Mouse (Mus musculus) thymus, postnatal 14 days (tissue): ENCODE data around the gene Opcml.

Experiments
- DNase-seq: peaks from one replicate; pipeline ENCODE4 v3.0.0; 2021

Opcml gene

GRCm38 (mm10) chr9:27871624-27872023 is 81.0 kb downstream of the Opcml start:
- DNase-seq, result no peak

DNA sequence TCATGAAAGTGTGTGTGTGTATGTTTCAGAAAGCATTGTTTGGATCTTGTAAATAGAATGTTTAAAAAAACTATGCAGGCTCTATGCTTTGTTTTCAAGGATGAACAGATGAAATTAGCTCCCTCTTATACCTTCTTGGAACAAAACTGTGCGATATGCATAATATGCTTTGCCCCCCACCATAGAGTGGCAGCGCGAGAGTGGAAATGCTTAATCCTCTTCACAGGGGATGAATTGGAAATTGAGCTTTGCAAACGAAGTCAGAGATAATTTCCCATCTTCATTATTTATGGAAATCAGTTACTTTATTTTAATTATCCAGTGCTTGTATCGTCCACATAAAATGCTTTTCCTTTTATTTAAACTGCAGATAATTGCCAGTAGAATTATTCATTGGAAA is 99.1 kb downstream of the Opcml start:
- DNase-seq, result no peak

DNA sequence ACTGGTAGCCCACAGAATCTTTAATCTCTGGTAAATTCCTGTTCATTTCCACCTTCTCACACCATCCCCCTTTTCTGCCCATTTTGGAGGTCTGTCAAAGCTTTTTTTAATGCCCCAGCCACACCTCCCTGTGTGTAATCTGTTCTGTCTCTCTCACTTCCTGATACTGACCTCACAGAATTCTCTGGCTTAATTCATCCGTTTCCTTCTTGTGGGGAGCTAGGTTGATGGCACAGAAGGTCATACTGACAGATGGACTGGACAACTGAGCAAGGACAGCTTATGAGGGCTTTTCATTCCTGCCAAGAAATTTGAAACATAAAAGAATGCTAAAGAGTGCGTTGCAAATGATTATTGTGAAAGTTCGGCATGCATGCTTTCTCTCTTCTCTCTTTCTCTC is 126.7 kb downstream of the Opcml start:
- DNase-seq, result no peak

GRCm38 (mm10) chr9:27923495-27923894 is 132.9 kb downstream of the Opcml start:
- DNase-seq, result no peak

- DNase-seq, result no peak
Measured at GRCm38 (mm10) chr9:27923945-27924825, 133.6 kb downstream of the Opcml start.

DNA sequence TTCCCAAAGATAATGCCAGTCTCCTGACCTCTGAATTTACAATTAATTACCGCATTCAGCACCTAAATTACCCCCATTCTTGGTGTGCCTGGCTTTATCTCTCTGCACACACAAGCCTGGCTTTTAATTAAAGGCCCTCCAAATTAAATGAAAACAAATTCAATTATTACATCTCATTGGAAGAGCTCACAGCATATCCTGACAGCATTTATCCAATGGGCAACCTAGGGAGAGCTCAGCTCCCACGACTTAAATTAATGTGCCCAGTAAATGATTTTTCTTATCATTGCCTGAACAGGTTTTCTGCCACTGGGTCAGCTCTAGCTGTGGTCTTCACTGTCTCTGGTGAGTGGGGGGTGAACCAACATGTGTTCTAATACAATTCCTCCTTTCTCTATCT is 135.1 kb downstream of the Opcml start:
- DNase-seq, result no peak

DNA sequence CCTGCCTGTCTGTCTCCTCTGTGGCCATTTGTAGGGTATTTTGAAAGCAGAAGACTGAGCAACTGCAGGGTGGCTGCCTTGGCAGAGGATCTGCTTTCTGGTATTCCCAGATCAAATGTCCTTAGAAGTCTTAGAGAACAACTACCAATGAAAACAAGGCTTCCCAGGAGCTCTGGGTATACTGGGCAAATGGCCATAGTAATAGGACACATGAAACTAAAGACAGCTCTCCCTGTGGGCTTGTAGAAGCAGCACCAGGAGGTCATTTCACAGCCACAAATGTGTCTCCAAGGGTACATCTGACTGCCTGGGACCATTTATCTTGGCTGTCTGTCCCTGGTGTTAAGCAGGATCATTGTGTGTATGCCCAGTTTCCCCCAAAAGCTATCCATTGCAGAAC is 146.7 kb downstream of the Opcml start:
- DNase-seq, result no peak

DNA sequence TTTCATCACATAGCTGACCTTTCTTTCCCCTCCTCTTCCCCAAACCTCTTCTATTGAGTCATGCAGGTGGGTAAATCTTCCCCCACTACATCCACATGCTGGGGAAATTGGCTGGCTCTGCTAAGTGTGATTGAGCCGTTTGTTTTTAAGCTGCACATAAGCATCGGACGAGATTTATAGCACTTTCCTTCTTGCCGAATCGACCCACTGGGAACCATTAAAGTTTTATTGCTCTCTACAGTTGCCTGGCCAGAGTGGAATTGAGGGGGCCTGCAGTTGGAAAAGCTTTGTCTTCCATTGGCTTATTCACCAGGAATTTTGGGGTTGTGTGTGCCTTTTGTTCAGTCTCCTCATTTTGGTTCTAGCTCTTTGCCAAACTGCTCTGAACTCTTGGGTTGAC is 147.1 kb downstream of the Opcml start:
- no peak for DNase-seq

DNA sequence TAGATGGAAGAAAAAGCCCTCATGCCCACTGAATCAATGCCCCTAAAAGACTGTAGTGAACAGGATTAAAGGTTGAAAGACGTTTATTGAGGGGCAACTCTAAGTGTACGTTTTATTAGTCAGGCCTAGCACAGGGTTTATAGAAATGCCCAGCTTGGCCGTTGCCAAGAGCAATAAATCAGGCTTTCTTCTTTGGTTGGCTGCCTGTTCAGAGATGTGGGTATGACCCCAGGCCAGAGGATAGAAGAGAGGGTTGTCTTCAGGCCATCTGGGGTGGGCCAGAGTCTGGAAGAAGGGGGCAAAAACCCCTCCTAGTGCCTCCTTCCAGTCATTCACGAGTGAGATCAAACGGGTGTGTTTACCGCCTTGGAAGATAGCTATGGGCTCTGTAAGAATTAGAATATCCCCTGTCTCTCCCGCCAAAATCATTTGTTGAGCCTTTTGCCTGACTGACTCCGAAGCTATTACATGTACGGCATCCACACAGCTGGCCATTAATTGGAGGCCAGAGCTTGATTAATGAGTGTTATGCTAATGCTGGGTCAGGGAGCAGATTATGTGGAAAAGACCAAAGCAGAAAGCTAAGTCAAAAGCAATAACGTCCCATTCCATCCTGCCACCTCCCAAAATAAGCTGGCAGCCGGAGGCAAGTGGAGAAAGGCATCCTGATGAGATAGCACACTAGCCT is 154.9 kb downstream of the Opcml start:
- DNase-seq, result no peak

DNA sequence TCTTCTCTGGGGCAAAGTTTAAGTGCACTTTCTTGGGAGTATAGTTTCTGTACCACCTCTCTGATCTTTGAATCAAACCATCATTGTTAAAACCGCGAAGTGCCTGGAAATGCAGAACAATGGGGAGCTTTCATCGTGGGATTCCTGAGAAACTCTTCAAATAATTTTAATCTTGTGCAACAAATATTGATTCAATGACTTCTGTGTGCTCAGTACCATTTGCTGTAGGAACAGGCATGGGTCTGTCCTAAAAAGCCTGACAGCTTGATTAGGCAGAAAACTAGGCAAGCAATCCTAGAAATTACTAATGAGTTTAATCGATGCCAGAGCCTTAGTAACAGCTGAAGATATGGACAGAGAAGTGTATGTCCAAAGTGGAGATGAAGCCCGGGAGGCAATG is 160.5 kb downstream of the Opcml start:
- DNase-seq, result no peak

GRCm38 (mm10) chr9:27961682-27962081 is 171.1 kb downstream of the Opcml start:
- DNase-seq, result no peak

GRCm38 (mm10) chr9:27963385-27963784 is 172.8 kb downstream of the Opcml start:
- DNase-seq, result no peak

- DNase-seq, result no peak
Measured at GRCm38 (mm10) chr9:27964902-27965550, 174.5 kb downstream of the Opcml start.

- DNase-seq, result no peak
Measured at GRCm38 (mm10) chr9:27968266-27968665, 177.7 kb downstream of the Opcml start.

DNA sequence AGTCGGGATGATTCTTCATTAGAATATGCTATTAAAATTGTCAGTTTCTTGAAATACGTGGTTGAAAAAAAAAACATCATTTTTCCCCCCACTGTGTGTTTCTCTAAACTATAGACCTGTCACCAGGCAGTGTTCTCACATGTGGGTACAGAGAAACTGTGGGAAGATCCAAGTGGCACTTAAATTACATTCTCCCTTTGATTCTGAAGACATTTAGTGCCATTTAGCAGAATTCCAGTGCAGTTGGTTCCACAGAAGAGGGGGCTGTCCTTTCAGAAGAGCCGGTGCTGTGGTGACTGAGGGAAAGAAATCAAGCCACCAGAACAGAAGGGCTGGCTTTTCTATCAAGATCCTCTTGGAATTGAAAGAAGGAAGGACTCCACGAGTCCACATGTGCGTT is 181.7 kb downstream of the Opcml start:
- no peak for DNase-seq

DNA sequence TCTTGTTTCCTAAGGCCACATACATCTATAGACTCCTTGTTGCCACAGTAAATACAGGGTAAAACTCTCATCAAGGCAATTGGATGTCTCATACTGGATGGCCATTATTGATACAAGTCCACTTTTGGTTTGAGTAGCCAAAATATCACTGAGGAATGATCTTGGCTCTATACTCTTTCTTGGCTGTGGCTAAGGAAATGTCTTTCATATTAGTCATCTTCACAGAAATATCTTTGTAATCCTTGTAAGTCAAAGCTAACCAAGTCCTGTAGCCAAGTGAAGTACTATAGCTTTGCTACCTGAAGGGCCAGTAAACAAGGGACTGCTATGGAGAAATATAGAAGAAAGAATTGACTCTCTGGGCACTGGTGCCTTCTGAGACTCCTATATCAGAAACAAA is 192.0 kb downstream of the Opcml start:
- no peak for DNase-seq

DNA sequence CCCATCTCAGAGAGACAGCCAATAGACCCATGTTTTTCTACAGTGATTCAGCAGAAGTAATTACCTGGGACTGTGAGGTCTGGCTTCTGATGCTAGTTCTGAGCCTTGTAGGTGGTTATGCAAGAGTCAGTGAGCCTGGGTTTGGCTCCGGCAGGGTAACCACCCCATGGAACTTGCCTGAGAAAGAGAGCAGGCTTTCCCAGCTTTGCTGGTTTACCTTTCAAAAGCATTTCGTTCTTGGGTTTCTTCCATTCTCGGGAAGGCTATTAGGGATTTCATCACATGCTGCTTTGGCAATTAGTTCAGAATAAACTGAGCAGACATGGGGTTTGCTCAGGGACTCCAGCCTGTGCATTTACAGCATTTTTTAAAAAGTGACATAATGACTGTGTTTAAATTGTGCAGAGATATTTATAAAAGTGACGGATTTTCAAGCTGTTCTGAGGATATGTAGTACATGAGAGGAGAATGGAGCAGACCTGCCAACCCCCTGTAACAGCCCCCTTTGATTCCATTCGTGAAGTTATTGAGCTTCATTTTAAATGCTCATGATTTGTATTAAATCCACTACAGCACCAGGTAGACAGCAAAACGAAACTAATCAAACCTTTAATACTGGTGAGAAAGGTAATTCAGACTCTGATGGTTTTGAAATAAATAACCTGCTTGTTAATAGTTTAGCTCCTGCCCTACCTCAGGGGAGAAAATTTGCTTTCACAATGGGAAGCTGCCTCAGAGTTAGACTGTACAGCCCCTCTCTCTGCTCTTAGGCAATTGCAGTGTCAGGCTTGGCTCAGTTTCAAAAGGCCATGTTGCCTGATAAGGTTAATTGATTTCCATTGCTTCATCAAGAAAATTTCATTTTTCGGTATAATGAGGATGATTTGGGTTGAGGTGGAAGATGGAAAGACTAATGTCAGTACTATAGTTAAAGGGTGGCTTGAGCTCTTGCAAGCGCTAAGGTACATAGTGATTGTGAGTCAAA is 196.3 kb downstream of the Opcml start:
- DNase-seq, result no peak

GRCm38 (mm10) chr9:27991611-27992010 is 201.0 kb downstream of the Opcml start:
- DNase-seq, result no peak

DNA sequence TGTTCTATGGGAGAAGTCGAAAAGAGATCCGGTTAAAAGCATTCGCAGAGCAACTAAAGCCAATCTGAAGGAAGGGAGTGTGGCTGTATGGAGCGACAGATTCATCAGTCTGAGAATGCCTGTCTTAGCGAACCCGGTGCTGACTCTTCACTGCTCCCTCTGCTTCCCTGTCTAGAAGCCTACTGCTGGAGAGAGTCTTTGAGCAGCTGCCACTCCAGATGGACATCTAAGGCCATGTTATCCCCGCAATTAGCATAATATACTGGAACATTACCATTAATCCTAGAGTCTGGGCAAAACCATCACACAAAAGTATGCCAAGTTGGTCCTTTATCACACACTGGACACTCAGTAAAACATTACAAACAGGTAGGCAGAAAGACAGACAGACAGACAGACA is 206.0 kb downstream of the Opcml start:
- DNase-seq, result no peak

- DNase-seq, result no peak
Measured at GRCm38 (mm10) chr9:27998767-27999166, 208.2 kb downstream of the Opcml start.

- no peak for DNase-seq
Measured at GRCm38 (mm10) chr9:28003131-28003530, 212.6 kb downstream of the Opcml start.

DNA sequence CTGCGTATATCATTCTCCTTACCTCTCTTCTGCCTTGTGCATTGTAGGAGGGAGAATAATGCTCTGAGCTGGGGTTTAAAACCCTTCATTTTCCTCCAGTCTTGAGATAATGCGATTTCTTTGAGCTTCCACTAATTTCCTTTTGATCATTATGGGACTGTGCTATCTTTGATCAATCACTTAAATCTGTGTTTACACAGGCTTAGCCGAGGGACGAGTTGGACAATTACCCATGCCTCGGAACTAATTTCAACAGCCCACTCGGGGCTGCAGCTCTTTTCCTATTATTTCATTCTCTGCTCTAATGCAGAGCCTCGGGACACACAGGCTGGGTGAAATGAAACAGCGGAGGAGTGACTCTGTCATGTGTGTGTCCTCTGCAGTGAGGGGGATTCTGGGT is 220.9 kb downstream of the Opcml start:
- DNase-seq, result no peak

DNA sequence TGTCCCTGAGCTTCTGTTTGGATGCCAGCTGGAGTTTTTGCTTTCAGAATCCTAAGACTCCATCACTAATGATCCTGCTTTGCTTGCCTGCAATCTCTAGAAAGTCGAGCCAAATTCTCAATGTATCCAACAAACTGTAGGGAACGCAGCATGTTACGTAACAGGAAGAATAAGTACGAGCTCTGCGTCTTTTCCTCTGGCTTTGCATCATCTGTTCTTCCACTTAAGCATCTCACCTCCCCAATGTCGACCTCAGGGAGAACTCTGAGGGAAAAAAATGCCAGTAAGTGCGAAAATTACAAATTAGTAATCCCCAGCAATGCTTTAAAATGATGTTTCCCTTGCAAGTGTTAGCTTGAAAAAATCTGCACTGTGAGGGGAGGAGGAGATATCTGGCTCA is 222.1 kb downstream of the Opcml start:
- DNase-seq, result no peak
